Mouse (Mus musculus): ENCODE measurements around the gene Gm20388. TPM values are rescaled to one million over a fixed set of nuclear protein-coding genes. Genes with fewer than 3 reads are reported as not detected.

Gene Gm20388
- polyA plus RNA-seq, 1 experiment, result 23.9 TPM

- H3K4me3 ChIP-seq (ENCODE audit: insufficient read depth, low read length), result peak overlapping the region; percentile 47; the same call in 1 of the 2 replicates
Measured at GRCm38 (mm10) chr8:123334467-123334866, 3423.8 kb downstream of the Gm20388 start.

GRCm38 (mm10) chr8:123337475-123337874 lies 3426.8 kb downstream of the Gm20388 start:
- Histone ChIP-seq H3K4me1 (ENCODE audit: control insufficient read depth, insufficient read depth, low read length) (0 out of 2 replicates have a peak, but pooled peaks cover 1% of the 10 kb centered on the region), H3K4me3 (ENCODE audit: insufficient read depth, low read length) (no peak overlapping the region), H3K27ac (ENCODE audit: insufficient read depth, low read length) (no peak overlapping the region)
- no peak for TF ChIP-seq POLR2A (IDR thresholded peaks at IDR 0.05; ENCODE audit: extremely low read depth, insufficient read depth, low read length)
- TF ChIP-seq CTCF (IDR thresholded peaks at IDR 0.05; ENCODE audit: extremely low read depth, insufficient read depth, low read length), result no peak

More at GRCm38 (mm10) chr8:123334467-123334866, 3423.8 kb downstream of the Gm20388 start:
- Histone ChIP-seq H3K27ac (ENCODE audit: insufficient read depth, low read length) (no peak overlapping the region), H3K4me1 (ENCODE audit: control insufficient read depth, insufficient read depth, low read length) (peaks cover 4% of the 10 kb centered on the region; the same call in 1 of the 2 replicates)
- TF ChIP-seq CTCF (IDR thresholded peaks at IDR 0.05; ENCODE audit: extremely low read depth, insufficient read depth, low read length) (no peak), POLR2A (IDR thresholded peaks at IDR 0.05; ENCODE audit: extremely low read depth, insufficient read depth, low read length) (no peak)

- 0 out of 2 replicates have a peak, but pooled peaks cover 2% of the 10 kb centered on the region for H3K4me1 ChIP-seq (ENCODE audit: control insufficient read depth, insufficient read depth, low read length)
Measured at GRCm38 (mm10) chr8:123340071-123340470, 3429.4 kb downstream of the Gm20388 start.

DNA sequence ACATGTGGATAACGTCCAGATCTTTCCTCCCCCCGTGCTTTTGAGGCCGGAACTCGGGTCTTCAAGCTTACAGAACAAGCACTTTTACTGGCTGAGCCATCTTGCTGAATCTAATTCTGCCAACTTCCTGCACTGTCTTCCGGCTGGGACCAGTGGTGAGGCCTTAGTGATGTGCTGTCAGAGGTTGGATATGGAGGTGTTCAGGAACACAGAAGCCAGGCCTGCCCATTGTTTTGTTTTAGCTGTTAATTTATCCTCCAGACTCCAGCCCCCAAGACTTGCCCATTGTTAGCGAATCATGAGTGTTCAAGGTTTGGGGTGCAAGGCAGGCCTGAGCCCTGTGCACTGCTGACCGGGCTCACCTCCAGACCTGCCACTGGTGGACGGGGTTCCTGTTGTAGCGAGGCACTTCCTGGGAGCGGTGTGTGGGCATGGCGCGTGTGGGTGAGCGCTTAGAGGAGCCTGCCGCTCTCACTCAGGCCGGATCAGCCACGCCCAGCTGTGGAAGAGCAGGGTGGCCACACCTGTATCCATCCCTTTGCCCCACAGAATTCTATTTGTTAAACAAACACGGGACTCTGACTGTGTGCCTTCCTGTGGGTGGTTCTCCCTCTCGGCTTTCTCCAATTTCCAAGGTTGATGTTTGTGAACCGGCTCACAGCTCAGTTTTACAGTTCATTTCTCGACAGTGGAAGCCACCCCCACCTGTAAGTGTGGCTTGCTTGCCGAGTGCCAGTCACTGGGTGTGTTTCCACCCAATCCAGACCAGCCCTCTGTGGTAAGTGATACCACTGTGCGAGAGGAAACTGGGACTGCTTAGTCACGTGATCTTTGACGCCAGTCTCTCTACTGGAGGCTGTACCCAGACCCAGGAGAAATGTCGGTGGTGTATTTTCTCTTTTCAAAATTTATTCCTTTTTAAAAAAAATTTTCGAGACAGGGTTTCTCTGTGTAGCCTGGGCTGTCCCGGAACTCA lies 3430.7 kb downstream of the Gm20388 start:
- 0 out of 2 replicates have a peak, but pooled peaks cover 2% of the 10 kb centered on the region for H3K4me1 ChIP-seq (ENCODE audit: control insufficient read depth, insufficient read depth, low read length)
- H3K27ac ChIP-seq (ENCODE audit: insufficient read depth, low read length), result no peak overlapping the region
- no peak overlapping the region for H3K4me3 ChIP-seq (ENCODE audit: insufficient read depth, low read length)
- TF ChIP-seq CTCF (IDR thresholded peaks at IDR 0.05; ENCODE audit: extremely low read depth, insufficient read depth, low read length) (no peak), POLR2A (IDR thresholded peaks at IDR 0.05; ENCODE audit: extremely low read depth, insufficient read depth, low read length) (no peak)

More at GRCm38 (mm10) chr8:123340071-123340470, 3429.4 kb downstream of the Gm20388 start:
- TF ChIP-seq CTCF (IDR thresholded peaks at IDR 0.05; ENCODE audit: extremely low read depth, insufficient read depth, low read length) (no peak), POLR2A (IDR thresholded peaks at IDR 0.05; ENCODE audit: extremely low read depth, insufficient read depth, low read length) (no peak)
- H3K4me3 ChIP-seq (ENCODE audit: insufficient read depth, low read length), result no peak overlapping the region
- no peak overlapping the region for H3K27ac ChIP-seq (ENCODE audit: insufficient read depth, low read length)

DNA sequence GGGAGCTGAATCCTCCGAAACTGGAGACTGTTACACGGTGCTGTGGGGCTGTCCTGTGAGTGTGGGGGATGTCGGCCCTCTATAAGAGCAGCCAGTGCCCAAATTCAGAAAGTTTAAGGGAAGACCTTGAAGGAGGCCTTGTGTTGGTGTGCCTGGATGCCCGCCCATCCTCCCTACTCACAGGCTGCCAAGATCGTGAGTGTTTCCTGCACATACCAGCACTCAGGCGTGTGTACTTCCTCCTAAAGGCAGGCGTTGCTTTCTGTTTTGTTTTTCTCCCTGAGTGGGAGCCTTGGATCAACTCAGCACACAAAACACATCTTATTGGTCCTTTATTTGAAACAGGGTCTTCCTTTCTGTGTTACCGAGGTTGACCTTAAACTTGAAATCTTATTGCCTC lies 3431.6 kb downstream of the Gm20388 start:
- Histone ChIP-seq H3K27ac (ENCODE audit: insufficient read depth, low read length) (no peak overlapping the region), H3K4me3 (ENCODE audit: insufficient read depth, low read length) (no peak overlapping the region), H3K4me1 (ENCODE audit: control insufficient read depth, insufficient read depth, low read length) (0 out of 2 replicates have a peak, but pooled peaks cover 2% of the 10 kb centered on the region)
- TF ChIP-seq CTCF (IDR thresholded peaks at IDR 0.05; ENCODE audit: extremely low read depth, insufficient read depth, low read length), result no peak
- no peak for TF ChIP-seq POLR2A (IDR thresholded peaks at IDR 0.05; ENCODE audit: extremely low read depth, insufficient read depth, low read length)

DNA sequence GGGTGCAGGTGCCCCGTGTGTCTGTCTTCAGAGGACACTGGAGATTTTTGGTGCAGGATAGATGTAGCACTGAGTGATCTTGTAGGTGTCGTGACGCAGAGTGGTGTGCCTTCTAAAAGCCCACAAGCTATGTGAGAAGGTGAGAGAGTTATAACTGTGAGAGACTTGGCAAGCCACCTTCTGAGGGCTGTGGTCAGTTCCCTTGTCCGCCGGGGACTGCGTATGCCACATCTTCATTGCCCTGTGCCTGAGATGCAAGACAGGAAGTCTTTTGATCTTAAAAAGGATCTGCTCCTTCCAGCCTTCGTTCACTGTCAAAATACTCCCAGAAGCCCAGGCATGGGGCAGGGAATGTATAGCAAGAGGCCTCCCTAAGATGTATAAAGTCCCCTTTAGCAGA lies 3432.3 kb downstream of the Gm20388 start:
- Histone ChIP-seq H3K4me1 (ENCODE audit: control insufficient read depth, insufficient read depth, low read length) (0 out of 2 replicates have a peak, but pooled peaks cover 2% of the 10 kb centered on the region), H3K27ac (ENCODE audit: insufficient read depth, low read length) (no peak overlapping the region), H3K4me3 (ENCODE audit: insufficient read depth, low read length) (no peak overlapping the region)
- no peak for TF ChIP-seq POLR2A (IDR thresholded peaks at IDR 0.05; ENCODE audit: extremely low read depth, insufficient read depth, low read length)

DNA sequence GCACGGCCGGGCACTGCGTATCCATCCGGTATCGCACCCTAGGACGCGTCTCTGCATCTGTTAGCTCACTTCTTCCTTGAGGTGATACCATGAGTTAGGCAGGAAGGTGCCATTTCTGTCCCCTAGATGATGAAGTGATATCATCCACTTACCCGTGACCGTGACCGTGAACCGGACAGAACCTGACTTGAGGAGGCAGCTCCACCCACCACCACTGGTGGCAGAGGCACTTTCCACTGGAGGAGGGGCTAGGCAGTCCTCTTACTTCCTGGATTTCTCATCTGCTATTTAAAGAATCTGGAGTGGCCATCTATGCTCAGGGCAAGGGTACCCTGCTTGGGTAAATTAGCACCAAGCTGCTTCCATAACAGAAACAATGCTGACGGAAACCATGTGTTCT lies 3432.8 kb downstream of the Gm20388 start:
- no peak for TF ChIP-seq CTCF (IDR thresholded peaks at IDR 0.05; ENCODE audit: extremely low read depth, insufficient read depth, low read length)
- no peak for TF ChIP-seq POLR2A (IDR thresholded peaks at IDR 0.05; ENCODE audit: extremely low read depth, insufficient read depth, low read length)
- no peak overlapping the region for H3K27ac ChIP-seq (ENCODE audit: insufficient read depth, low read length)
- H3K4me1 ChIP-seq (ENCODE audit: control insufficient read depth, insufficient read depth, low read length), result 0 out of 2 replicates have a peak, but pooled peaks cover 2% of the 10 kb centered on the region
- H3K4me3 ChIP-seq (ENCODE audit: insufficient read depth, low read length), result no peak overlapping the region

GRCm38 (mm10) chr8:123345135-123345534 lies 3434.5 kb downstream of the Gm20388 start:
- Histone ChIP-seq H3K4me1 (ENCODE audit: control insufficient read depth, insufficient read depth, low read length) (0 out of 2 replicates have a peak, but pooled peaks cover 2% of the 10 kb centered on the region), H3K4me3 (ENCODE audit: insufficient read depth, low read length) (no peak overlapping the region), H3K27ac (ENCODE audit: insufficient read depth, low read length) (no peak overlapping the region)
- TF ChIP-seq CTCF (IDR thresholded peaks at IDR 0.05; ENCODE audit: extremely low read depth, insufficient read depth, low read length) (no peak), POLR2A (IDR thresholded peaks at IDR 0.05; ENCODE audit: extremely low read depth, insufficient read depth, low read length) (no peak)

GRCm38 (mm10) chr8:123345856-123346255 lies 3435.2 kb downstream of the Gm20388 start:
- no peak for TF ChIP-seq POLR2A (IDR thresholded peaks at IDR 0.05; ENCODE audit: extremely low read depth, insufficient read depth, low read length)
- no peak for TF ChIP-seq CTCF (IDR thresholded peaks at IDR 0.05; ENCODE audit: extremely low read depth, insufficient read depth, low read length)
- Histone ChIP-seq H3K4me1 (ENCODE audit: control insufficient read depth, insufficient read depth, low read length) (0 out of 2 replicates have a peak, but pooled peaks cover 2% of the 10 kb centered on the region), H3K27ac (ENCODE audit: insufficient read depth, low read length) (no peak overlapping the region), H3K4me3 (ENCODE audit: insufficient read depth, low read length) (no peak overlapping the region)

Data from cortical plate, adult 2 months (tissue).